Mouse (Mus musculus): Measurements from ENCODE around the gene Tmem52b.

Tmem52b gene

DNA sequence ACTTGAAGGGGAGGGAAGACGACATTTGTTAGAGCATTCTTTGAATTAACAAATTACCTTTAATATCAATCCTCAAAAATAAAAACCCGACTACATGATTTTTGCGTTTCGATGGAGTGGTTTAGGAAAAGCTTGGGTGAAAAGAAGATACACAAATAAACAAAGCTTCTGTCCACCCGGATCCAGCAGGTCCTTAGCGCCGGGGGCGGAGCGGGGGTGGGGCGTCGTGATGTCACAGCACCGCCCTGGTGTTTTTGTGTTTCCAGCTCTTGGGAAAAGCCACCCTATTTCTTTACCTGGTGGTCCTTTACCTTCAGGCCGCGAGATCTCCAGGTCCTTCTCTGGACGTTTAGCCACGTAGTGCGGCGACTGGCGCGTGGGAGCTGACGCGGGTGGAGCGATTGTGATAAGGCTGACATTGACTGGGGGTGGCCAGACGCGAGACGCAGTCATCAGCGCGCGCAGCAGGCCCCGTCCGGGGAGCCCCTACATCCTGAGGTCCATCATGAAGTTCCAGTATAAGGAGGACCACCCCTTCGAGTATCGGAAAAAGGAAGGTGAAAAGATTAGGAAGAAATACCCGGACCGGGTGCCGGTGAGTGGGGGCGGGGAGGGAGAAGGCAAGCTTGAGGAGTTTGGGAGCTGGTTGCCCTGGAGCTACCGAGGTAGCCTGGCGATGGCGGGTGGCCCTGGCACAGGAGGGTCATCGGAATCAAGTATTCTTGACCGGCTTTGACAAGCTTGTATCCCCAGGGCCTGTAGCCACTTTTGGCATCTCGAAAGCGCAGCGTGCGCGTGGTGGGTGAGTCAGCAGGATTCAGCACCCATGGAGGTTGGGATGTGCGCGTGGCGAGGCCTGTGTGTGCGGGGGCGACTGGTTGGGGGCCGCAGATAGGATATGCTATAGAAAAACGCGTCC lies 20.8 kb downstream of the Tmem52b start, which contains the start of gene Gabarapl1:
Gene Gabarapl1, plus strand, starts transcription at position 219 of the 919 bp plus-strand sequence.
- DNase-seq = peak; percentile 95 to 96

DNA sequence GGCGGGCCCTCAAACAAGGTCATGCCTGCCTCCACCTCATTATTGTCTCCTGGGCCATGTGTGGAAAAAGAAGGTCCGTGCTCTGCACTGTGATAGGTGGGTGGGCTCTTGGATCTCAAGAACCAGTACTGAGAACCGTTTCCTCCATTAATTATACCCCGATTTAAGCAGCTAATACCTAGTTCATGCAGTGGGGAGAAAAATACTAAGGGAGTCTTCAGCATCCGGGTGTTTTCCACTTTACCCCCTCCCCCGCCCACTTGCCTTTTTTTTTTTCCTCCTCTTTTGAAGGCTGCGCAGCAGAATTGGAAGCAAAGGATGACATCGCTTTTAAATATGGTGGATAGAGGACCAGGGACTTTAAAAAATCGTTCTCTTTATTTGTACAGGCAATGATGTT lies 21.7 kb downstream of the Tmem52b start:
- no peak for DNase-seq

GRCm38 (mm10) chr6:129534627-129535190 lies 22.4 kb downstream of the Tmem52b start:
- DNase-seq = peak; percentile 68 to 77

GRCm38 (mm10) chr6:129535723-129536122 lies 23.4 kb downstream of the Tmem52b start:
- DNase-seq = no peak

- no peak for DNase-seq
Observed at GRCm38 (mm10) chr6:129538555-129538954, 26.2 kb downstream of the Tmem52b start.

- peak in 1 of 2 experiments; percentile 52 for DNase-seq
Observed at GRCm38 (mm10) chr6:129541931-129542330, 29.6 kb downstream of the Tmem52b start.

GRCm38 (mm10) chr6:129542540-129542939 lies 30.2 kb downstream of the Tmem52b start:
- no peak for DNase-seq

DNA sequence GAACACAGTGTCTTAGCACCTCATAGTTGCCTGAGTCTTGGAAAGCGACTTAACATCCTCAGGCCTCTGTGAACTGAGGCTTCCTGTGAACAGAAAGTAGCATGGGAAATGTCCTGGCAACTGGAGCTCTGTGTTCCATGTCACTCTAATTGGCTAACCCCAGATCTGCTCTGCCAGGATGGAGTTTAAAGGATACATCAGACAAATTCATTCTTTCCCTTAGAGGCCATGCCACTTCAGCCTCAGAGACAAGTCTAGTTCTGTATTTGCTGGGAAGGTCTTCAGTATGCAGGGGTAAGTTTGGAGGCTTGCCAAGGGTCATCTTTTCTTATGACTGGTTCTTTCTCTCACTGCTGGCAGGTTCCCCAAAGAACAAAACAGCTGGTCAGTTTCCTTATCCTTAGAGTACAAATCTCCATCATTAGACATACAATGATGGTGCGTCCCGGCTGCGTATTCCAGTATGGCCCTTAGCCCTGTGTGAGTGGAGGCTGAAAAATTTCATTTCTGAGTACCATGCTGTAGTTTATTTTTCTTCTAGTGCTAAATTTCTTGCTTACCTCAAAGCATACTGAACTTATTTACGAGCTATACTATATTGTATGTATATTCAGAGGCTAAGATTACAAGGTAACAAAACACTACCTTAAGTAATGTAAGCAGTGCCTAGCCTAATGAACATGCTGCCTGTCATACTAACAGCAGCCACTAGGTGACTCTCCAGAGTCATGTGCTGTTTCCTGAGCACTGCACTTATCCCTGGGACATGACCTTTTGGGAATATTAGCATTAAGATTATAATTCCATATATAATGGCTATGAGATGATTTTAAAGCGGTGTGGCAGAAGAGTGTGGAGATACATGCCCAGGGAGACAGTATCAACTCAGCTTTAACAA lies 31.6 kb downstream of the Tmem52b start:
- DNase-seq = peak; percentile 81 to 90

DNA sequence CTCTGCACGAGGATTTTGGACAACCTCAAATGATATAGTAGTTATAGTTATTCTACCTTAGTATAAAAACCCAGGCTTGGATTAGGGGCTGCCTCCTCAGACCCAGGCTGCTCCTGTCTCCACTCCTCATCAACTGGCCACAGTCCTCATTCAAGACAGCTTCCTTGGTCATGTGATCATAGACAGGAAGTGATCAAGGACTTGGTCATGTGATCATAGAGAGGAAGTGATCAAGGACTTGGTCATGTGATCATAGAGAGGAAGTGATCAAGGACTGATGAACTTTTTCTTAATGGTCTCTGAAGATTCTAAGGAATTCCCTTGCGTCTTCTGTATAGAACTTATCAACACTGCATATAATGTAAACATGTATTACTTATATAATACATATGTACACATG lies 34.9 kb downstream of the Tmem52b start:
- no peak for DNase-seq

DNA sequence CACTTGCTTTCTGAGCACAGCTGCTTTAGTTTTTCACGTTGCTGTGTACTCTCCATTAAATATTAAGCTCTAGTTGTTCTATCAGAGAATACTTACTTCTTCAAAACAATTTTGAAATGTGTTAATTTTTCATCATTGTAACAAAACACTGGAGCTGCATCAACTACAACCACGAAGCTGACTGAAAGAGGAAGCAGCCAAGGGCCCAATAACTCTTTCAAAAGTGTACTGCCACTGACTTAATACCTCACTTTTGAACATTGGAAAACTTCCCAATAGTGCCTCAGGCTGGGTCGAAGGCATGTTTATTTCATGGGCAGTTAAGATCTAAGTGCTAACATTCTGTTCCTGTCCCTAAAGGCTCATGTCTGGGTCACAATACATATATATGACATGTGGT lies 35.7 kb downstream of the Tmem52b start:
- DNase-seq = no peak

GRCm38 (mm10) chr6:129557298-129558023 lies 45.1 kb downstream of the Tmem52b start:
- DNase-seq = no peak

- peak; percentile 71 to 87 for DNase-seq
Observed at GRCm38 (mm10) chr6:129558946-129559640, 46.7 kb downstream of the Tmem52b start.

GRCm38 (mm10) chr6:129559641-129560027 lies 47.3 kb downstream of the Tmem52b start:
- DNase-seq = no peak

- DNase-seq = no peak
Observed at GRCm38 (mm10) chr6:129565257-129565656, 52.9 kb downstream of the Tmem52b start.
